Mouse (Mus musculus): ENCODE results near the gene Abhd8. TPM values are rescaled to one million over a fixed set of nuclear protein-coding genes. Genes with fewer than 3 reads are reported as not detected.

Gene Abhd8
- polyA plus RNA-seq, 1 experiment from 2014 or later = 127 TPM

- Histone ChIP-seq H3K4me1 (replicated peaks; ENCODE audit: control insufficient read depth, insufficient read depth, low read length) (peaks cover 6% of the 10 kb centered on the region), H3K4me2 (ENCODE audit: low read length) (no peak overlapping the region), H3K4me3 (replicated peaks; ENCODE audit: low read length) (no peak overlapping the region), H3K9ac (replicated peaks; ENCODE audit: low read depth, low read length) (no peak overlapping the region), H3K27me3 (replicated peaks; ENCODE audit: control insufficient read depth, insufficient read depth, low read length) (no peaks in the 10 kb centered on the region), H3K36me3 (ENCODE audit: control insufficient read depth, insufficient read depth) (0 out of 2 replicates have a peak, but pooled peaks cover 1% of the 10 kb centered on the region), H3K27ac (ENCODE audit: low read length) (no peak overlapping the region), H3K9me3 (ENCODE audit: control insufficient read depth, low read length) (no peaks in the 10 kb centered on the region)
- 28% methylated on average over 15 of the region's 15 CpGs for WGBS
- ATAC-seq = no peak
Observed at GRCm38 (mm10) chr8:71497881-71498501, 34.5 kb upstream of the Abhd8 start.

GRCm38 (mm10) chr8:71497077-71497645 is 33.7 kb upstream of the Abhd8 start:
- H3K4me1 ChIP-seq (replicated peaks; ENCODE audit: control insufficient read depth, insufficient read depth, low read length) = peaks cover 6% of the 10 kb centered on the region
- ATAC-seq = no peak
- H3K27ac ChIP-seq (ENCODE audit: low read length) = no peak overlapping the region
- H3K27me3 ChIP-seq (replicated peaks; ENCODE audit: control insufficient read depth, insufficient read depth, low read length) = no peaks in the 10 kb centered on the region
- no peaks in the 10 kb centered on the region for H3K9me3 ChIP-seq (ENCODE audit: control insufficient read depth, low read length)
- no peak overlapping the region for H3K4me3 ChIP-seq (replicated peaks; ENCODE audit: low read length)
- no peak overlapping the region for H3K4me2 ChIP-seq (ENCODE audit: low read length)
- 100% methylated on average over 1 of the region's 1 CpGs for WGBS
- H3K36me3 ChIP-seq (ENCODE audit: control insufficient read depth, insufficient read depth) = peaks cover 5% of the 10 kb centered on the region; the same call in 1 of the 2 replicates
- H3K9ac ChIP-seq (replicated peaks; ENCODE audit: low read depth, low read length) = 0 out of 2 replicates have a peak overlapping the region, but pooled peaks have one; percentile 7

DNA sequence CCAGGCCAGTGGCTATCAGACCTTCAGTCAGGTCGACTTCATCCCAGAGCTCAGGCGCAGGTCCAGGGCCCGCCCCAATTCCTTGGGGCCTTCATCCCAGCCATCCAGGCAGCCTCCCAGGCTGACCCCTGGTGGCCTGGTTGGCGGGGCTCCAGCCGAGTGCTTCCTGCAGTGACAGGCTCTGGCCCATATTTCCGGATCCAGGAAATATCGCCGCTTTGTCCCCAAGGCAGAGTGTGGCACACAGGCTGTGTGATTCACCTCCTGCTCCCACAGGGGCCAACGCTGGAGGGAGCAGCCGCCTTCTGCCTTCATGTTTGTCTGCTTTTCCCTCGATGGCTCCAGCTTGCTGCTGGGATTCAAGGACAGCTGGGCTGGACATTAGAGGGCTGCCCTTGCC is 33.0 kb upstream of the Abhd8 start:
- H3K36me3 ChIP-seq (ENCODE audit: control insufficient read depth, insufficient read depth) = peaks cover 5% of the 10 kb centered on the region; the same call in 1 of the 2 replicates
- peaks cover 6% of the 10 kb centered on the region for H3K4me1 ChIP-seq (replicated peaks; ENCODE audit: control insufficient read depth, insufficient read depth, low read length)
- H3K27me3 ChIP-seq (replicated peaks; ENCODE audit: control insufficient read depth, insufficient read depth, low read length) = no peaks in the 10 kb centered on the region
- H3K4me3 ChIP-seq (replicated peaks; ENCODE audit: low read length) = no peak overlapping the region
- no peak overlapping the region for H3K9ac ChIP-seq (replicated peaks; ENCODE audit: low read depth, low read length)
- no peaks in the 10 kb centered on the region for H3K9me3 ChIP-seq (ENCODE audit: control insufficient read depth, low read length)
- H3K4me2 ChIP-seq (ENCODE audit: low read length) = no peak overlapping the region
- no peak for ATAC-seq
- H3K27ac ChIP-seq (ENCODE audit: low read length) = no peak overlapping the region
- 58% methylated on average over 11 of the region's 11 CpGs for WGBS

DNA sequence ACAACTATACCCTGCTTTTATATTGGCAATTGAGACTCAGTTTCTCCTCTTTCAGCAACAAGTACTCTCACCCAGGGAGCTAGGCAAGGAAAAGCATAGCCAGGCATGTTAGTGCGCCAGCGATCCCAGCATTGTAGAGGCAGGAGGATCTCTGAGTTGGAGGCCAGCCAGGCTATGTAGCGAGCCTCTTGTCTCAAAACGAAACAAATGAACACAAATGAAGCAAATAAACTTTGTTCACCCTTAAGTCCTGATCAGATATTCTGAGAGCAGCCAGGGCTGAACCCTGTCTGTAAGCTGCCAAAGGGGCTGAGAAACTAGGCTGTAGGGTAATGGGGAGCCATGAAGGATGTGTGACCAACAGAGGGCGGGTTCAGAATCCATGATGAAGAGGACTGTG is 32.4 kb upstream of the Abhd8 start:
- no peak overlapping the region for H3K27ac ChIP-seq (ENCODE audit: low read length)
- no peak overlapping the region for H3K4me3 ChIP-seq (replicated peaks; ENCODE audit: low read length)
- WGBS = 75% methylated on average over 5 of the region's 5 CpGs
- H3K4me1 ChIP-seq (replicated peaks; ENCODE audit: control insufficient read depth, insufficient read depth, low read length) = peaks cover 6% of the 10 kb centered on the region
- H3K4me2 ChIP-seq (ENCODE audit: low read length) = no peak overlapping the region
- peaks cover 5% of the 10 kb centered on the region; the same call in 1 of the 2 replicates for H3K36me3 ChIP-seq (ENCODE audit: control insufficient read depth, insufficient read depth)
- H3K9ac ChIP-seq (replicated peaks; ENCODE audit: low read depth, low read length) = no peak overlapping the region
- no peaks in the 10 kb centered on the region for H3K27me3 ChIP-seq (replicated peaks; ENCODE audit: control insufficient read depth, insufficient read depth, low read length)
- no peaks in the 10 kb centered on the region for H3K9me3 ChIP-seq (ENCODE audit: control insufficient read depth, low read length)
- no peak for ATAC-seq

DNA sequence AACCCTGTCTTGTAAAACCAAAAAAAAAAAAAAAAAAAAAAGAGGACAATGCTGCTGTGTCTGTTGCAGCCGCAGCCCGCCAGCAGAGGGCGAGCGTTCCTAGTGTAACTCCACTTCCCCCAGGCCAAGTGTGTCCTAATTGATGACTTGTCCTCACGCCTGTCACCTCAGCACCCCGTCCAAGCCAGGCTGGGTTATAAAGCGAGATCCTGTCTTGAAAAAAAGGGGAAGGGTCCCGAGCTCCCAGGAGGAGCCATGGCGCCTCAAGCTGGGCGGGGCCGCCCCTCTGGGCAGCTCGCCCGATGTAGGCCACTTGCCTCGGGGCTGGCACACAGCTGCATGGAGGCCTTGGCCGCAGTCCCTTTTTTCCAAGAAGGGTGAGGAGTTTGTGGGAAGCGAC is 31.6 kb upstream of the Abhd8 start:
- no peaks in the 10 kb centered on the region for H3K9me3 ChIP-seq (ENCODE audit: control insufficient read depth, low read length)
- peaks cover 6% of the 10 kb centered on the region for H3K4me1 ChIP-seq (replicated peaks; ENCODE audit: control insufficient read depth, insufficient read depth, low read length)
- H3K4me3 ChIP-seq (replicated peaks; ENCODE audit: low read length) = peak overlapping the region; percentile 23; the same call in 1 of the 2 replicates
- H3K9ac ChIP-seq (replicated peaks; ENCODE audit: low read depth, low read length) = no peak overlapping the region; the same call in 1 of the 2 replicates
- no peaks in the 10 kb centered on the region for H3K27me3 ChIP-seq (replicated peaks; ENCODE audit: control insufficient read depth, insufficient read depth, low read length)
- H3K36me3 ChIP-seq (ENCODE audit: control insufficient read depth, insufficient read depth) = peaks cover 5% of the 10 kb centered on the region; the same call in 1 of the 2 replicates
- H3K4me2 ChIP-seq (ENCODE audit: low read length) = peak overlapping the region; percentile 47
- peak overlapping the region; percentile 50; the same call in 1 of the 2 replicates for H3K27ac ChIP-seq (ENCODE audit: low read length)
- peak; percentile 67 for ATAC-seq
- WGBS = 16% methylated on average over 15 of the region's 16 CpGs

GRCm38 (mm10) chr8:71488454-71488853 is 25.0 kb upstream of the Abhd8 start:
- Histone ChIP-seq H3K9me3 (ENCODE audit: control insufficient read depth, low read length) (no peaks in the 10 kb centered on the region), H3K4me3 (replicated peaks; ENCODE audit: low read length) (peak overlapping the region; percentile 76), H3K36me3 (ENCODE audit: control insufficient read depth, insufficient read depth) (peaks cover 5% of the 10 kb centered on the region; the same call in 1 of the 2 replicates), H3K27me3 (replicated peaks; ENCODE audit: control insufficient read depth, insufficient read depth, low read length) (no peaks in the 10 kb centered on the region), H3K4me2 (ENCODE audit: low read length) (peak overlapping the region; percentile 98), H3K9ac (replicated peaks; ENCODE audit: low read depth, low read length) (peak overlapping the region; percentile 66), H3K4me1 (replicated peaks; ENCODE audit: control insufficient read depth, insufficient read depth, low read length) (peaks cover 40% of the 10 kb centered on the region), H3K27ac (ENCODE audit: low read length) (no peak overlapping the region)
- WGBS = 0% methylated on average over 22 of the region's 22 CpGs
- ATAC-seq = peak; percentile 88

DNA sequence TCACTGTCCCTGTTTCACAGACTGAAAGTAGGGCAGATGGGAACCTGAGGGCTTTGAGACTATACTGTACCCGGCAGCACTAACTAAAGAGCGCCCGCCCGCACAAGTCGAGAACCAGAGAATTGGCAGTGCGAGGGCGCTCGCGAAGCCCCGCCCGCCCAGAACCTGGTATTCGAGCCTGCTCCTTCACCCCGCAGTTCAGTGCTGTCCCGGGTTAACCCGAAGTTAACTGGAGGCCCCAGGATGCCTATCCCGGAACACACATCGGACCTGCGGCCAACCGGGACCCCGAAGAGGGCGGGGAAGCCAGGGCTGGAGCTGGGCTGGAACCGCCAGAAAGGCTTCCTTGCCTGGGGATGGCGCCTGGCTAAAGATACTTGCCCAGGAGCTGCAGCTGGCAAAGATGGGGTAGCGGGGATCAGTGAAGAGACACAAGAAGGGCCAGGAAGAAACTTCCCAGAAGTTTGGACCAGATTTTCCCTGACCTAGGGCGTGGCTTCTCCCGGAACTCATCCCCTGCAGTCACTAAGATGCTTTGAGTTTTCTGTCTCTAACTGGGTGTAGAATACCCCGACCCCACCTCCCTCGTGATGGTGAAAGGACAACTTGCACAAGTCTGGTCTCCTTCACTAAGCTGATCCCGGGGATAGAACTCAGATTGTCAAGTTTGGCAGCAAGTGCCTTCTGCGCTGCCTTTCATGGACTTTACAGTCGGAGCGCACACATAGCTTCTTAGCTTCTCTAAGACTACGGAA is 24.4 kb upstream of the Abhd8 start, which contains the start of gene Gtpbp3:
Gene Gtpbp3, plus strand, starts transcription at position 413 of the 755 bp plus-strand sequence.
- peaks cover 45% of the 10 kb centered on the region for H3K4me1 ChIP-seq (replicated peaks; ENCODE audit: control insufficient read depth, insufficient read depth, low read length)
- no peaks in the 10 kb centered on the region for H3K27me3 ChIP-seq (replicated peaks; ENCODE audit: control insufficient read depth, insufficient read depth, low read length)
- H3K4me2 ChIP-seq (ENCODE audit: low read length) = peak within 1 kb of the TSS; percentile 98
- peak; percentile 36 for ATAC-seq
- H3K9ac ChIP-seq (replicated peaks; ENCODE audit: low read depth, low read length) = peak within 1 kb of the TSS; percentile 66
- H3K4me3 ChIP-seq (replicated peaks; ENCODE audit: low read length) = peak within 1 kb of the TSS; percentile 76
- H3K27ac ChIP-seq (ENCODE audit: low read length) = peak within 1 kb of the TSS; percentile 64
- WGBS = under 1% methylated on average over 33 of the region's 33 CpGs
- no peaks in the 10 kb centered on the region for H3K9me3 ChIP-seq (ENCODE audit: control insufficient read depth, low read length)
- peaks cover 3% of the 10 kb centered on the region; the same call in 1 of the 2 replicates for H3K36me3 ChIP-seq (ENCODE audit: control insufficient read depth, insufficient read depth)

DNA sequence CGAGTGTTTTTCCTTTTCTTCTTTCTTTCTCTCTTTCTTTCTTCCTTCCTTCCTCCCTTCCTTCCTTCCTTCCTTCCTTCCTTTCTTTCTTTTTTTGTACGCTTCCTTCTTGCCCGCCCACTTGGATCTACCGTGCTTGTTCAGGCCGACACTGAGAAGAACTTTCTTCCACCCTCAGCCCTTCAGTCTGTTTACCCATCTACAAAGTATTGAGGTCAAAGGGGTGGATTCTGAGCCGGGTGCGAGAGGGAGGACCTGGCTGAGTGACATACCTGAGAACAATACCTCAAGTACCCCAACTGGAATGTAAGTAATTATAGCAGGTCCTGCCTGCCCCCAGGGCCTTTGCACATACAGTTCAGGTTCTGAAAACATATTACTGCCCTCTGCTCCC is 22.7 kb upstream of the Abhd8 start:
- Histone ChIP-seq H3K9ac (replicated peaks; ENCODE audit: low read depth, low read length) (peak overlapping the region; percentile 50), H3K9me3 (ENCODE audit: control insufficient read depth, low read length) (no peaks in the 10 kb centered on the region), H3K4me3 (replicated peaks; ENCODE audit: low read length) (peak overlapping the region; percentile 83), H3K36me3 (ENCODE audit: control insufficient read depth, insufficient read depth) (peaks cover 5% of the 10 kb centered on the region; the same call in 1 of the 2 replicates), H3K4me2 (ENCODE audit: low read length) (peak overlapping the region; percentile 84), H3K4me1 (replicated peaks; ENCODE audit: control insufficient read depth, insufficient read depth, low read length) (peaks cover 45% of the 10 kb centered on the region), H3K27me3 (replicated peaks; ENCODE audit: control insufficient read depth, insufficient read depth, low read length) (no peaks in the 10 kb centered on the region), H3K27ac (ENCODE audit: low read length) (peak overlapping the region; percentile 66)
- 12% methylated on average over 7 of the region's 7 CpGs for WGBS
- no peak for ATAC-seq
